In the genomic region with DNA sequence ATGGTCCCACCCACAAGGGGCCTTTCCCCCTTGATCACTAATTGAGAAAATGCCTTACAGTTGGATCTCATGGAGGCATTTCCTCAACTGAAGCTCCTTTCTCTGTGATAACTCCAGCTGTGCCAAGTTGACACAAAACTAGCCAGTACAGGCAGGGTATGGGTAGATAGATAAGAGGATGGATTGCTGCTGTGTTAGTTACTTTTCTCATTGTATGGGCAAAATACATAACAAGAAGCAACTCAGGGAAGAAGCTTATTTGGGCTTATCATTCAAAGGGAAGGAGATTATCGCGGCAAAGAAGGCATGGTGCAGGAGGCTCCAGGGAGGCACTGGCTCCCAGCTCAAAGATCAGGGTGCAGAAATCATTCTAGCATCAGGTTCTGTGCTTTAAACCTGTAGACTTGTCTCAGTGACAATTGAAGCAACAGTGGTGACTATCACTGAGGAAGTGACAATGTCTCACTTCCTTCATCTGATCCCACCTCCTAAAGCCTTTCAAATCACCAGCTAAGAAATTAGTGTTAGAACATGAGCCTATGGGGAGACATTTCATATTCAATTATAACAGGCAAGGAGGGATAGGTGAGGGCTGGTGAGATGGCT, we compare ENCODE assay signal across 22 mouse cellular contexts.
"Had no signal": no experiment of that assay in that cellular context is flagged by ENCODE, and none has a peak within 500 bp of the region (broad histone marks: within the 10 kb centered on the region; RNA-seq: fewer than 3 reads in every experiment).

No protein-coding gene starts in this region.

- H3K9me3 ChIP-seq: limb, embryonic 10.5 days; lung, embryonic 15.5 days; midbrain, embryonic 10.5 days; midbrain, embryonic 15.5 days; neural tube, embryonic 12.5 days; neural tube, embryonic 15.5 days; stomach, embryonic 15.5 days had no signal

- DNase-seq: kidney, adult 2 months; kidney, postnatal 25 days; layer of hippocampus, adult 9-11 months; lung, adult 18-20 months; lung, postnatal 10 days; lung, postnatal 36 days; right cerebral cortex, adult 18-20 months; right cerebral cortex, postnatal 25 days; spleen, adult 18-20 months; thymus, postnatal 25 days had no signal

- H3K27ac ChIP-seq: kidney, postnatal 0 days; layer of hippocampus, adult 2 months; limb, embryonic 10.5 days; limb, embryonic 13.5 days; lung, embryonic 15.5 days; midbrain, embryonic 10.5 days; midbrain, embryonic 15.5 days; neural tube, embryonic 12.5 days; neural tube, embryonic 15.5 days; stomach, embryonic 15.5 days had no signal

- H3K36me3 ChIP-seq: limb, embryonic 10.5 days; limb, embryonic 13.5 days; lung, embryonic 15.5 days; midbrain, embryonic 10.5 days; midbrain, embryonic 15.5 days; neural tube, embryonic 12.5 days; neural tube, embryonic 15.5 days; stomach, embryonic 15.5 days had no signal

- ATAC-seq: inflammation-experienced regulatory T-cells, adult 6 months; intestine, embryonic 16.5 days; midbrain, embryonic 15.5 days had no signal

- H3K4me3 ChIP-seq: layer of hippocampus, adult 2 months; limb, embryonic 10.5 days; limb, embryonic 13.5 days; lung, embryonic 15.5 days; midbrain, embryonic 10.5 days; midbrain, embryonic 15.5 days; neural tube, embryonic 12.5 days; neural tube, embryonic 15.5 days; stomach, embryonic 15.5 days had no signal

- H3K9ac ChIP-seq: limb, embryonic 13.5 days; lung, embryonic 15.5 days; midbrain, embryonic 15.5 days; neural tube, embryonic 12.5 days; neural tube, embryonic 15.5 days; stomach, embryonic 15.5 days had no signal

- H3K4me2 ChIP-seq: limb, embryonic 13.5 days; lung, embryonic 15.5 days; midbrain, embryonic 15.5 days; neural tube, embryonic 12.5 days; neural tube, embryonic 15.5 days; stomach, embryonic 15.5 days had no signal

- H3K27me3 ChIP-seq: limb, embryonic 13.5 days; lung, embryonic 15.5 days; midbrain, embryonic 15.5 days; neural tube, embryonic 12.5 days; neural tube, embryonic 15.5 days; stomach, embryonic 15.5 days had no signal

- H3K4me1 ChIP-seq: midbrain, embryonic 15.5 days; neural tube, embryonic 15.5 days had no signal
